Mouse (Mus musculus) embryo, embryonic 10.5 days (tissue): ENCODE measurements around the gene B3galt1.

Experiments
- DNase-seq: peaks from one replicate; pipeline ENCODE4 v3.0.0-alpha.2; 2015; ENCODE audit warnings: low spot score

B3galt1 gene

GRCm38 (mm10) chr2:67931994-67932393 is 366.3 kb downstream of the B3galt1 start:
- DNase-seq = no peak

GRCm38 (mm10) chr2:67948408-67948807 is 382.7 kb downstream of the B3galt1 start:
- no peak for DNase-seq

DNA sequence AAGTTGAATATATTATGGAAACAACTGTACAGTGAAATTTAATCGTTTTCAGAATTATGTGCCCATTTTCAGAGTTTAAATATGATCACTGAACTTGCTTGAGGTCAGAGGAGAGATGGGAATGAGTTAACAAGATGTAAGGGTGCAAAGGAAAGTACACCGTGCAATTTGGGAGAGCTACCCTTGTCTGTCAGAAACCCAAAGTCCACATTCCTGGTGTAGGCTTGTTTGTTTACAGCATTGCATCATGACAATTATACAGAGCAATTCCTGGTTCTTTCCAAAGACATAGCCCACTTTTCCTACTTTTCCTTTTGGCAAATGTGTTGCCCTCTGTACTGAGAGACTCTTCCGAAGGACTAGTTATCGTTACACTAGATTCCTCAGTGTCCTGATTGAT is 390.5 kb downstream of the B3galt1 start:
- DNase-seq = no peak

- DNase-seq = no peak
These were observed 391.9 kb downstream of the B3galt1 start for GRCm38 (mm10) chr2:67957561-67957960.

- DNase-seq = no peak
These were observed 395.0 kb downstream of the B3galt1 start for GRCm38 (mm10) chr2:67960711-67961110.

GRCm38 (mm10) chr2:67968812-67969211 is 403.1 kb downstream of the B3galt1 start:
- DNase-seq = no peak

DNA sequence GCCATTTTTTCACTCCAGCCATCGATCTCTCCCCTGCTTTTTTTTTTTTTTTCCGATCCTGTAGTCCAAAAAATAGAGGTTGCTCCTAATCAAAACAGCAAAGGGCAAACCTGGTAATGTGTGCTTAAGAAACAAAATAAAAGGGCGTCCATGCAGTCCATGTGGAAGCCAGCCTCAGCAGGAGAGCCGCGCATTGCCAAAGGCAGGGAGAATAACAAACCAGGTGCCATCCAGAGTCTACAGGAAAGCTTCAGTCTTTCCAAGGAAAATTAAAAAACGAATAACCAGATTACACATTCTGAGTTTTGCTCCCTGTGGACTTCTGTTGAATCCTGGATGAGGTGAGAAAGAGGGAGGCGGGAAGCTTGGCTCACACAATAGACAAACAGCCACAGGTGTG is 405.4 kb downstream of the B3galt1 start:
- no peak for DNase-seq

DNA sequence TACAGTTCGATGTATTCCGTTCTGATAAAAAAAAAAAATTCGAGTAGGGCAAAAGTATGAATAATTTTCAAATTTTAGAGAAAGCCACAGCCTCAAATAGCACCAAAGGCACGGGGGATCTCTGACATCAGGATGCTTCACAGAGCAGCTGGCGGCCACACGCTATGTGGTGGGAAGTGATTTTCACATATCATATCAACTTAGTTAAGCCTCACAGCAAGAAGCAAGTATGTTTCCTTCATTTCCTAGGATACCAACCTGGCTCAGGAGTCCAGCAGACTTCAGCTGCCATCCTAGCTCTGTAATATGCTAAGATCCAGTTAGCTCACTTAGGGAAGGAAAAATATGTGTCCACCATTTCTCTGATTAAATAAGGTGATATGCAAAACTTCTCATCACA is 405.9 kb downstream of the B3galt1 start:
- no peak for DNase-seq

DNA sequence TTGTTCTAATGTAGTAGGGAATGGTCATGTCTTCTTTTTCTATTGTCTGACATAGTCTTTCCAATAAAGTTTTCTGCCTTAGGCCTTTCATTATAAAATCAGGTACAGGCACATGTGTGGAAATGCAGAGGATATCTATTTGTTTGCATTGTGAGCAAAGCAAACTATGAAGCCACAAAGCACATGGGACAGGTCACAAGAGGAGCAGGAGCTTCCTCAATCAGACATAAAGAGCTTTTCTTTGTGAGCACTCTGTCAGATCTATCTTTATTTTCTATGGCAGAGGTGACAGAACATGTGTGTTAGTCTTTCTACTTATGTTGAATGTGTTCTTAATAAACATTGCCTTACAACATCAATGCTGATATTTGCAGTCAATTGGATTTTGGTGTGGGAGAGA is 410.1 kb downstream of the B3galt1 start:
- no peak for DNase-seq

- no peak for DNase-seq
These were observed 410.8 kb downstream of the B3galt1 start for GRCm38 (mm10) chr2:67976488-67976887.

- no peak for DNase-seq
These were observed 412.1 kb downstream of the B3galt1 start for GRCm38 (mm10) chr2:67977620-67978262.

DNA sequence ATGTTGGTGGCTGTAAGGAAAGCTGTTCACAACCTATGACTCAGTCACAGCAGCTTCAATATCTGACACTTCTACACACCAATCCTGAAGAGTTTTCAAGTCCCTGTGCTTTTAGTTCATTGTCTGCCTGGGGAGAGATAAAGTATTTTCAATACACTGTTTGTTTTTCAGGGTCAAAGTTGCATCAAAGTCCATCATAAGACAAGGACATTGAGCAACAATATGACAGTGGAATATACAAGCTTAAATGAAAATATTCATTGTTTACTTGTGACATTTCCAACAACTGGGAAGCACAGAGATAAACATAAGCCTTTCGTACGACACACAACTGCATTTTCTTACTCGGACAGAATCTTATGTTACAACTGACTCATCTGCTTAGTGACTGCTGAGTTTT is 417.9 kb downstream of the B3galt1 start:
- DNase-seq = no peak

DNA sequence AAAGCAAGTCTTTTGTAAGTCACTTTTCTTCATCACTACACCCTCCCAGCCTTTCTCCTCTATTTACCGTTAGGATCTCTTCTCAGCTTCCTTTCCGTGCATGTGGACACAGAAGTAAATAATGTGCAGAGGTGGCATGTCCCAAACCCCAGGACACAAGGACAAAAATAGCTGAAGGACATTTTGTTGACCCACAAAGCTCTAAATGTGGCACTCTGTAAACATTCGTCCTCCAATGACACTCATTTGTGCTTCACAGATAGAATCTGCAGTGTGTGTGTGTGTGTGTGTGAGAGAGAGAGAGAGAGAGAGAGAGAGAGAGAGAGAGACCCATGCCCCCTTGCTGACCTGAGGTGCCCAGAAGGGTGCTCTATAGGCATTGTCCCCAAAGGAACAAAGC is 419.5 kb downstream of the B3galt1 start:
- DNase-seq = no peak

- no peak for DNase-seq
These were observed 427.8 kb downstream of the B3galt1 start for GRCm38 (mm10) chr2:67993421-67993820.

GRCm38 (mm10) chr2:68003091-68003490 is 437.4 kb downstream of the B3galt1 start:
- DNase-seq = no peak

GRCm38 (mm10) chr2:68005210-68005609 is 439.5 kb downstream of the B3galt1 start:
- DNase-seq = no peak

DNA sequence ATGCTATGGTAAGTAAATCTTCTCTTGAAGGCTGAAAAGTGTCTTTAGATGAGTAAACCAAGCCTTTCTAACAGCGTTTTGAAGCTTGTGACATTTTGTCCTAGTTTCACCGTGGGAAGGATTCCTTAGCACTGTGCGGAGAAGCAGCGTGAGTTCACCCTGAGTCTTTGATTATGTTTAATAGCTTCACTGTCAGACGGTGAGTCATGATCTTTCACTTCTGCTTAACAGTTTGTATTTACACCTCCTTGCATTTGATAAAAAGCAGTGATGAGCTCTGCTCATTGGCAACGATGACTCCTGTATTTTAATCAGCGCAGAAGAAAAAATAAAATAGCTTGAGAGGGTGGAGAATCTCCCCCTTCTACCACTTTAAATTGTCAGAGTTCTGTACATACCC is 440.0 kb downstream of the B3galt1 start:
- no peak for DNase-seq

GRCm38 (mm10) chr2:68011336-68011735 is 445.7 kb downstream of the B3galt1 start:
- no peak for DNase-seq

DNA sequence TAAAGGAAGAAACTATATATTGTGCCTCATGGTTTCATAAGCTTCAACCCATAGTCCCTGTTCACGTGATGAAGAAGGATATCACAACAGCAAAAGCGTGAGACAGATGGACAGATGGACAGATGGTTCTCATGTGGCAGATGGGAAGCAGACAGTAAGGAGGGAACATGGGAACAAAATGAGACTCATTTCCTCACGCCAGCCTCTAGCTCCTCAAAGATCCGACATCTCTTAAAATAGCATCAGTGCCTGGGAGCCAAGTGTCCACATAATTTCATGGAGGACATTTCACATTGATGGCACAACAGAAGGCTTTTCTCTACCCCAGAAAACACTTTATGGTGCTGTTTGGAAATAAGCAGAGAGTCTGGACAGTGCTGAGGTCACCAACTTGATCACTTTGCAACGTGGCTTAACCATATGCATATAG is 454.6 kb downstream of the B3galt1 start:
- DNase-seq = no peak

GRCm38 (mm10) chr2:68021541-68022152 is 456.0 kb downstream of the B3galt1 start:
- peak; percentile 8 for DNase-seq

DNA sequence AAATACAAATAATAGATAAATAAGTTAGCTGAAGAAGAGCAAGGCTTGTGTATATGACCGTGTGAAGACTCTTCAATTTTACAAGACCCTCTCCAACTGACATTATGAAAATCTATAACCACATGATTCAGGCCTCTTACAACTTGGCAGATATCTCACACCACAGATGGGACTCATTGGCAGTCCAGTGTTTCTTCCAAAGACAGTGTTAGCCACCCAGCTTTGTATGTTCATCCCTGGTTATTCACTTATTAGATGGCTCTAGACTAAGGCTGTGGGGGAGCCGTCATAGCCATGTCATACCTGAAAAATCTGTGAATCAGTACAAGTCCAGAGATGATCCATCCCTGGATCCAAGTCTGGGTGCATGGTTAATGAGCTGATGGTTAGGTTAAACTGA is 463.1 kb downstream of the B3galt1 start:
- DNase-seq = no peak

DNA sequence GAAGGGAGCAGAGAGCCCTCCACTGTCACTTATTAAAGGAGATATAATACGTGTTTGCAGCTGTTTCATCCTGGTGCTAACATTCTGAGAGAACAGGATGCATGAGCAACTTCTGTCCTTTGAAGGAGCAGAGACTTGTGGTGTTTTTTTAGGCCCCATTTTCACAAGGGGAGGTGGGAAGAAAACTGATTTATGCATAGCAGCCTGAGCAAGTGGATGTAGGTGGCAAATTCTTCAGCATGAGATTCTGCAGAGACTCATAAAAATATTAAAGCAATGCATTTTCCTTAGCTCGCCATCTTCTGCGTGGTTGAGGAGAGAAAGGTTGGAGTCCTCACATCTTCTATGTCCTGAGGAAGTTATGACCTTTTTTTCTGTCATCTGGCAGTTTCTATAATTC is 469.0 kb downstream of the B3galt1 start:
- DNase-seq = no peak

DNA sequence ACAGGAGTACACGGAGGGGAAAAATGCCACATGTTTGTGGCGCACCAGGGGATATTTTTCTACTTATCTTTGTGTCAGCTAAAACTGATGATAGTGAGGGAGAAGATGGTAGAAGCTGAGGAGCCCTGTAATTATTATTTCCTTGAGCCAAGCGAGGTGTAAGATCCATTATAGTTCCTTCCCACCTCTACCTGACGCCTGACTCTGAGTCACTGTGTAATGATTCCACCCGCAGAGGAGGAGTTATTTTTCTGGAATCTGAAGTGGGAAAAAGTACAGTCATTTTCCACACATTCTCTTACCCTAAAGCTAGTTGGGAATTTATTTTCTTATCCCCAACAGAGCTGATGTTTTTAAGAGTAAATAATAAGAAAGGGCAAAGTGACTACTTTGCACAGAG is 475.1 kb downstream of the B3galt1 start:
- no peak for DNase-seq

DNA sequence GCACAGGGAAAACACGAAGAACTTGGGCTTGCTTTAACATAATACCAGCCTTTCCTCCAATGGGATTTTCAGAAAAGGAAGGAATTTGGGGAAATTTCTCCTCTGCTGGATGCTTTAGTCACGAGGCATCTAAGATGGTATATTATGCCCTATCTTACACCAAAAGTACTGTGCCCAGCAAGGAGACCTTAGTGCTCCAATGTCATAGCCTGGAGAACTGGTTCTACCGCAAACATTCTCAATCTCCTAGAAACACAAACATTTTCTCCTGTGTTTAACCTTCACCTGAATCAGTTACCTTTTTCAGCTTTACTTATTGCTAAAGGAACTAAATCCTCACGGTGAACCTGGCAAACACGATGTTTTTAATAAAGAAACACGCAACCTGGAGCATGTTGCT is 486.8 kb downstream of the B3galt1 start:
- no peak for DNase-seq
